Mouse (Mus musculus): ENCODE results near the gene Tmem179.

The Tmem179 gene

DNA sequence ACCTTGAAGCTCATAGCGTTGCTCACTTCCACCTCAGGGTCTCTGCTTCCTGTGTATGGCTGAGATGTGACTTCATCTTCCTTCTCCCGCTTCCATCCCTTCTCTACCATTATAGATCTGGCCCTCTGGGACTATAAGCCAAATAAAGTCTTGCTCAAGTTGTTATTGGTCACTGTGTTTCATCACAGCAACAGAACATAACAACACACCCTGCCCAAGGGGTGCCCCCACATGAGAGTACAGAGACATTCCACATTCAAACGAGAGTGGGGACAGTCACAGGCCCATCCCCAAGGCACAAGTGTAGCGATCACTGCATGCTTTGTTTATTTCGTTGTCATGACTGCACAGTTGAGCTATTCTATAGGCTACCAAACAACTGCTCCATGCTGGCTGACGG lies 20.7 kb upstream of the Tmem179 start:
- no peak for DNase-seq

DNA sequence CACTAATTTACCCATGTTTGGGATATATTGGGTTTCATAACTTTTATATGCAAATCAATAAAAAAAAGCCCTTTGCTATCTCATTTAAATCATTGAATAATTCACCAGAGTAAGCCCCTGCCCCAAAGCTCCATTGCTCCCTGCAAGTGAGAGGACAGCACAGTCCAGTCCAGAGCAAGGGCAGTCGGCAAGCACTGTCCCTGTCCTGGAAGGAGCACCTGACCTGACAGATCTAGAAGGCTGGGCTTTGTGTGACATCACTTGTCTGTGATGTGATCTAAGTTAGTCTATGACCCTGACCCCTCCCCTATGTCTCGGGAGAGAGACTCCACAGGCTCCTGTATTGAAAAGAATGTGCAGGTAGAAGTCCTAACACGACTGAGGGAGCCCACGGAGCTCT lies 17.2 kb upstream of the Tmem179 start:
- no peak for DNase-seq

DNA sequence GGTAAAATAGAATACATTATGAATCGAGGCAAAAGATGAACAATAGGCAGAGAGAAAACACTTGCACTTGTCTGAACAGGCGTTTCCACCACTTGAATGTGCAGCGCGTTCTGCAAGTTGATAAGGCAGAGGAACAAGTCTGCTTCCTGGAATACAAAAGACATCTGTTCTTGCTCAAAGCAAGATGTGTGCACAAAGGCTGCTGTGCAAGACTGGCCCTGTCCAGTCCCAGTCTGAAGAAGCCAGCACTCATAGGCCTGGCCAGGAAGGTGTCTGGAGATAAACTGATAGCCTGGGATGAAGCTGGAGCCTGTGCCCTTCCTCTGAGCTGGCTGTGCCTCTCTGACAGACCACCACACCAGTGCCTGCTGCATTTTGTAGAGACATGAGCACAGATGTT lies 1.6 kb upstream of the Tmem179 start:
- DNase-seq = peak; percentile 95

DNA sequence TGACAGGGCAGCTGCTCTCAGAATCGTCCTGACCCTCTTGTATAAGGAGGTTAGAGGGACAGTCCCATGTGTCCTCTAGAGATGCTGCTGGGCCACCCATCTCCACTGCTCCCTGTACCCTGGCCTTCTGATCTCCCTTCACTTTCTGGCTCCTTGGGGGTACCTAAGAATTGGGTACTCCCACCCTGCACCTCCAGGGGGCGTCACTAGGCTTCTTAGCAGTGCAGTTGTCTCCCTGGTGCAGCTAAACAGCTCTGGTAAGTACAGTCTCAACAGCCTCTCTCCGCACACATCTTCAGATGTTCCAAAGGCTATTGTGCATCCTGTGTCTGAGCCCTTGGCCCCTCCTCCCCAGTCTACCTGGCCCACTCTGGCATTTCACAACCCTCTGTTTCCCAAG lies 1.6 kb downstream of the Tmem179 start:
- DNase-seq = no peak

DNA sequence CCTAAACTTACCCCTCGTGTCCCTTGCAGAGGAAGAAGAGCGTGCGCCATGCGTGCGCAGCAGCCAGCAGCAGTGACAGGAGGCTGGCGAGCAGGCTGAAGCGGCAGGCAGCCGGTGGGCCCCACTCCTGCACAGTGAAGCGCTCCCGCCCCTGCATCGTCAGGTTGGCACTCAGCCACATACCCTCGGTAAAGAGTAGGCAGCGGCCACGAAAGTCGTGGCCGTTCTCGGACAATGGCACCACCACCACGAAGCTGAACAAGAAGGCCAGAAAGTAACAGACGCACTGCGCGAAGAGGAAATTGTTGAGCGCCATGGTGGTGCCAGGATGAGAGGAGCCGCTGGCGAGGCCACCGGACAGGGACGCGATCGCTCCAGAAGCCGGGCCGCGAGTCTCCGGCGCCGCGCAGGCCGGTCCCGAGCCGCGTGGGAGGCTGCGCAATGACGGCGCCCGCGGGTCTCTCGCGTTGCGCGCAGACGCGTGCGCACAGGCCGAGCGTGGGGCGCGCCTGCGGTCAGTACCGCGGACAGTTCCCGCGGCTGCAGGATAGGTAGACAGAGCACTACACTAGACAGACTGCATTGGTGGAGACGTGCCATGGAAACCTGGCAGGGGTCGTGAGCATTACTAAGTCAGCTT lies 5.7 kb downstream of the Tmem179 start:
- DNase-seq = no peak

DNA sequence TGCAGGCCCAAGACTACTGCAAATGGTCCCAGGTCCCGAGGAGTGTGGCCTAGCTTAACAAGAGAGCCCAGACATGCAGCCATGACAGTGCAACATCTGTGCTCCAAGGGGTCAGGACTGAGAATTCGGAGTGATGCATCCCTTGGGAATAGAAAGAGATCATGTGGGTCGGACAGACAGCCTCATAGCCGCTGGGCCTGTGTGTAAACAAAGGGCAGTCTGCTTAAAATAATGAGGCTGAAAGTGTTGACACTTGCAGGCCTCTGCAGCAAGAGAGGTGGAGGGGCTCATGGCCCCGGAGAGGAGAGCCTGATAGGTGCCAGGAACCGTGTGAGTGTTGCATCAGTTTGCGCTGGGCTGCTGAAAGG lies 6.2 kb downstream of the Tmem179 start:
- no peak for DNase-seq

DNA sequence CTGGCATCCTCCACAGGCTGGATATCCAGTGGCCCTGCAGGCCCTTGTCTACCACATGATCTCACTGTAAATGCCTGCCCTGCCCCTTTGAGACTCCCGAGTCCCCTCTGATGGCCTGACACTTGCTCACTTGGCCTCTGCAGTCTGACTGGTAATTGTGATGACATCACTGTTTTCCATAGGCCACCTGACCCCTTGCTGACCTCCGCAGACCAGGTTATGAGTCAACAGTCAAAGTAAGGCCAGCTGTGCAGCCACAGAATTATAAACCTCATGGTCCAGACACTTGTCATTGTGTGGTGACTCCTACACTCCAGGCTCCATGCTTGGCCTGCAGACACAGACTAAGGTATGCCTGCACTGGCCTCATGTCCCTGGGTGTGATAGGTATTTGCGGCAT lies 8.6 kb downstream of the Tmem179 start:
- no peak for DNase-seq

DNA sequence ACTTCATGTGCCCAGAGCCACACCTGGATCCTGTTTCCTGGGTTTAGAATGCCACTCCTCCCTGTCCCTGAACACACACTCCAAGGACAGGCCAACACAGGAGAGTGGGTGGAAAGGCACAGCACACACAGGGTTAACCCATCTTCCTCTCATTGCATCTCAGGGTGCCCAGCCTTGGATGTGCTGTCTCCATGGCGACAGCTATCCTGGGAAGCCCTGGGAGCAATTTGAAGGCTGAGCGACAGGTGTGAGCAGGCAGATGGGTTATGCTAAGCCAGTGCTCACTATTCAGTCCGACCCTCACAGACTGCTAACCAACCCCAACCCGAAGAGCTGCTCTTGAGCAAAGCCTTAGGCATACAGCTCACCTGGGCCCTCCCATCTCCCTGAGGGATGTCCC lies 9.3 kb downstream of the Tmem179 start:
- no peak for DNase-seq

DNA sequence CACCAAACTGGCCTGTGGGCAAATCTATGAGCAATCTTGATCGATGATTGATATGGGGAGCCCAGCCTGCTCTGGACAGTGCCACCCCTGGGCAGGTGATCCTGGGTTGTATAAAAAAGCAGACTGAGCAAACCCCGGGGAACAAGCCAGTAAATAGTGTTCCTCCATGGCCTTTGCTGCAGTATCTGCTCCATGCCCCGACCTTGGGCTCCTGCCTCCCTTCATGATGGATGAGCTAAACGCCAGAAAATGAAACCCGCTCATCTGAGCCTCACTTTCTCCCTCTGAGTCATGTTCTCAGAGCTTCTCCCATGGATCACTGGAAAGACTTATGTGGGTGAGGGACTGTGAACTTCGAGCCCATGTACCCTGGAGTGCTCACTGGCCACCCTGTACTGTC lies 10.3 kb downstream of the Tmem179 start:
- no peak for DNase-seq

DNA sequence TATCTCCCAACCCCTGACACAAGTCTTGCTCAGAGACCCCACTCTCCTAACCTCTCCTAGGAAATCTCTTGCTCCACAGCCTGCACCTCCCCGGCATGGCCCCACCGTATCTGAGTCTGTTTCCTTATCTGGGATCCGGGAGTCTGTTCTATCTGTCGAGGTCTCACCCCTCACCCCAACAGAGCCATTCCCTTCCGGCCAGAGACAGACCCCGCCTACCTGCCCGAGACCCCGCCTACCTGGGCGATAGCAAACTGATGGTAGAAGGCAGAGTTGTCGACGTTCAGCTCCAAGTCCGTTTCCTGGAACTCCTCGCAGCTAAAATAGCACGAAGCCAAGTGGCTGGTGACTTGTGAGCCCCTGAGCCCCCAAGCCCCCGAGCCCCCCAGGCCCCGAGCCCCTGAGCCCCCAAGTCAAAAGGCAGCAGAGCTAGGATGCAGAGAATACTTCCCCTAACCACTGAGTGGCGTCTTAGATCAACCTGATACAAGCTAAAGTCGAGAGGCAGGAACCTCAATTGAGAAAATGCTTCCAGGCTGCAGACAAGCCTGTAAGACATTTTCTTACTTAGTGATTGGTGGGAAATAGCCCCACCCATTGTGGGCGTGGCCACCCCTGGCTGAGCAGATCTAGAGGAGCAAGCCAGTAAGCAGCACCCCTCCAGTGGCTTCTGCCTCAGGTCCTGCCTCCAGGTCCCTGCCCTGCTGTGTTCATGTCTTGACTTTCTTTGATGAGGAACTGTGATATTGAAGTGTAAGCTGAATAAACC lies 13.4 kb downstream of the Tmem179 start:
- no peak for DNase-seq

DNA sequence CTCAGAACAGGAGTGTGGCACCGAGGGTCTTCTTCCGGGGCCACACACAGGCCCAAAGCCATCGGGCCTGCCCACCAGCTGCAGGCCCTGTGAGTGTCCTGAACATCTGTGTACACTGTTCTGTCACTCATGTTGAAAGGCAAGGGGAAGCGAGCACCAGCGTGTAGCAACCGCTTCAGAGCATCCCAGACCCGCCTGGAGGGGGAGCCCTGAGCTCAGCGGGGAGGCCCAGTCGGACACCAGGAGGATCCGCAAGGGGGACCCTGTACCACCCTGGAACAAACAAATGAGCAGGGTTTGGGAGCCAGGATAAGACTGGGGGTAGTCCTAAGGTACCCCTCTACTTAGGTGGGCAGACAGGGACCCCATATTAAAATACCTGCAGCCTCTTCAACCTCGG lies 17.9 kb downstream of the Tmem179 start:
- DNase-seq = no peak

DNA sequence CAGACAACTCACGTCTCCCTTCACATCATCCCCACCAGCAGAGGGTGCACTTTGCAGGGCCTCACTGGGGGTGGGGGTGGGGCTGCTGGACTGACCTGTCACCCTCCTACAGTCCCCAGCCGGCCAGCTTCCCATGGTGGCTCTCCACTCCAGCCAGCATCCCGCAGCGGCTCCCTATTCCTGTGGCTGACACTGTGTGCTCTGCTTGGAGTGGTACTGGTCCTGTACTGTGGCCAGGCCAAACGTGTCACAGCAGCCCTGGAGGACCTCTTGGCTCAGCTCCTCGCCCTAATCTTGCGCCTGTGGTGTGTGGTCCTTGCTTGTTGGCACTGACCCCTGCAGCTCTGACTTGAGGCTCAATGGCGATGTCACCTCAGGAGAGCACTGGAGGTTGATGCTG lies 18.8 kb downstream of the Tmem179 start:
- DNase-seq = peak; percentile 93

DNA sequence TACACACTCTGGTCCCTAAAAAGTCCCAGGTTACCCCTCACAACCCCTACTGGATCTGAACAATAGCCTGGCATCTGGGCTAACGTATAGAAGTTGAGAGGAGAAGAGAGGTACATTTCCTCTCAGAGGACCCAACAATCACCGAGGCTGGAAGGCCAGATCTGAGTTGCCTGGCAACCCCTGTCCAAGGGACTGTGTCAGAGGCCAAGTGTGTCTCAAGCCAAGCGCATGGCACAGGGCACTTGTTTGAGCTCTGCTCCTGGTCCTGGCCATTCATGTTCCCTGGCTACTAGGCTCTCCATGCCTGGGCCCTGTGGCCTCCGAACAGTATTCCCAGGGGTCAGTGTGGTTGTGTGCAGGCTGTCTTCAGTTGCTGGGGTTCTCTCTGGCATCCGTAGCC lies 20.4 kb downstream of the Tmem179 start:
- DNase-seq = no peak

DNA sequence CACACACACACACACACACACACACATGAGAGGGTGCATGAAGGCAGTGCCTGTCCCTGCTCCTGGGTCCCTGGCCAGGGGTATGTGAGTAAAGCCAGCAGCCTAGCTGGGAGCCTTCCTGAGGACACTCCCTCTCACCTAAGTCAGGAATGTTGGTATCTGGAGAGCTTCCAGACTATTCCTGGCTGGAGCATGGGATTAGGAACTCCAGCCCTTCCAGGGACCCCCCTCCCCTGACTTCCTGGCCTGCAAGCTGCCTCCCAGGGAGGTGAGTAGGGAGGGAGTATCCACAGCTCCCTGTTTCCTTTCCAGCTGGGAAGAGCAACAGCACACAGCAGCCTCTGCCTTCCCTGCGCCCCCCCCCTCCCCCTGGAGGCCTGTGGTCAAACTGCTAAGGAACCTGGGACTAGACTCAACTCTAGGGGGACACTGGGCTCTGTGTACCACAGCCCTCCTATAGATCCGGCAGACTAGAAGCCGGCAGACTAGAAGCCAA lies 26.1 kb downstream of the Tmem179 start:
- peak; percentile 99 for DNase-seq

DNA sequence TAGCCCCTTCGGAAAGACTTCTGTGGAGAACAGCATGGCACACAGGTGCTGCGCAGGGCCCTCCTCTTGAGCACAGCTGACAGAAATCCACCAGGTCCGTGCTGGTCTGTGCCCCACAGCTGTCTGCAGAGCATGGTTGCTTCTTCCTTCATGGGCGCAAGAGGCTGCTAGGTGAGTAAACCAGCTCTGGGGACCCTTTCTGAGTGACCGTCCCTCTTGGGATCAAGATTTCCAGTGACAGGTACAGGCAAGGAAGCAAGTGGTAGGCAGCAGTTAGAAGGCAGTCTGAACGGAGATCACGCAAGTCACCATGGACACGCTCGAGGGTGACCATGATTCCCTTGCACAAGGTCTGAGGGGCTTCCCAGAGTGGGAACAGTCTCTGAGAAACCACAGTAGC lies 27.0 kb downstream of the Tmem179 start:
- peak; percentile 93 for DNase-seq

DNA sequence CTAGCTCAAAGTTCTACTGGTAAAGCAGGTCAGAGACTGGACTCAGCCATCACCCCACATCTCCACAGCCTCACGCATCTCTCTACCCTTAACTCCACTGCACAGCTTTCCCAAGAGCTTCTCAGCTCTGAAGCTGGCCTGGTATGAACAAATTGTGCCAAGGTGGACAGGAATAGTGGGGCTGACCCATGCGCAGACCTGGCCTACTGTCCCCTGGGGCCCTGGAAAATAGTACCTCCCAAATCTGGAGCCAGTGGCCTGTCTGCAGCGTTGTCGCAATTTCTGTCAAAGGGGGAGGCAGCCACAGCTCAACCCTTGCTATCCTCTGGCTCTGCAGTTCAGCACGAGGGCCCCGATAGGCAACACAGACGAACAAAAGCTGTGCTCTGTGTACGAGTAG lies 27.4 kb downstream of the Tmem179 start, which contains the start of gene A530016L24Rik:
TSS of gene A530016L24Rik (plus strand) at position 315 of the 400 bp plus-strand sequence.
- peak; percentile 96 for DNase-seq

DNA sequence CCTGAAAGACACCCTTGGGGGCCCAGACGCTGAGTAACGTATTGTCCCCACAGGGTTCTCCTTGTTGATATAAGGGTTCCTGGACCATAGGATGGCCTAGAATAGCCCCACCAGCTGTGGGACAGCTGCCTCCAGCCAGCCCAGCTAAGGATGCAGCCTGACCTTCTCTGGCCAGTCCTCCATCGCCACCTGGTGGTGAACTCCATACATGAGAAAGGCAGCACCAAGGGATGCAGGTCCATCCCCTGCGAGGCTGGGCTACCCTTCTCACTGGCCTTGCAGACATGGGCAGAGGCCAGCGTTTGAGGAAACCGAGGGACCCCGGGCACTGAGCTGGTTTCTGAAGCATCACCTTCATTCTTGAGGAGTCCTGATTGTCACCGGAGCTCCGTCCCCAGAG lies 42.8 kb downstream of the Tmem179 start:
- DNase-seq = peak; percentile 98

DNA sequence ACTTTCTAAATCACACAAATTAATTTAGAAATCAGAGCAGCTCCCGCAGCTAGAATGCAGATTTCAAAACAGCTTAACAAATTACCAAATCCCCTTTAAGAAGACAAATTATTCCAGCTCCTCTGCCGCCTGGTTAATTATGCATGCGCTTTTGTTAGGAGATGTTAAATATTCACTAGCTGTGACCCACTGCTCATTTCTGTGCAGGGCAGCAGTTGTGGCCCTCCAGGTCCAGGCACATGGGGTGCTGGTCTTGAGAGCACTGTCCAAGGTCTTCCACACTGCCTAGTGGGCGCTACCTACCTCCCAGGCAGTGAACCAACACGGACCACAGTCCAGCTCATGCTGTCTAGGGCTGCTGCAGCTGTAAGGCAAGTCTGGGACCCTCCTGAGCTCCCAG lies 46.3 kb downstream of the Tmem179 start:
- DNase-seq = no peak

DNA sequence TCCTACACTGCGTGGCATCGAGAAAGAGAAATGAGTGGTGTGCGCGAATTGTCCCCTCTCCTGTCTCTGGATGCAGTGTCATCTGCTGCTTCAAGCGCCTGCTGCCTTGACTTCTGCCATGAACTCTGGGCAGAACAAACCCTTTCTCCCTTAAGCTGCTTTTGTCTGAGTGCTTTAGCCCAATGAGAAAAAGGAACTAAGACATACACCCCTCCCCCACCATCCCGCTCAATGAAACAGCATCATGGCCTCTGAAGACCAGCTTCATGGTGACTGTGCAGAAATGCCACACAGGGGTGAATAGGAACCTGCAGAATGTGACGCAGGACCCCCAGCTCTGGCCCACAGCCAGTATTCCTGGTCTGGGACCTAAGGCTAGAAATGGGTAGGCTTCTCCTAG lies 47.2 kb downstream of the Tmem179 start:
- no peak for DNase-seq

DNA sequence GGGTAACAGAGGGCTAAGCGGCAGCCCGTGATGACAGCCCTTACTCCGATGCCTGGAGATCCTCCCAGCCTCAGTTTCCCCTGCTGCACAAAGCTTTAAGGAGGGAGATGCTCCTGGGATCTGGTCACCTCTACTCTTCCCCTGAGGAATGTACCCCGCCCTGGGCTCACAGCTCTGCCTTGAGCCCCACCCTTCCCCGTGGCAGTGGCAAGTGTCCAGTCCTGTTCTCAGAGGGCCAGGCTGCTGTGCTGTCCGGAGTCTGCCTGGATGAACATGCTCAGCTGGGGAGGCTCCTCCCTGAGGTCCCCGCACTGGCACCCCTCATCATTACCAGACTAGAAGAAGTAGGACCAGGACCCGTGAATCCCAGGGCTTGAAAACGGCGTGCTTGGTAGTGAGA lies 49.2 kb downstream of the Tmem179 start:
- DNase-seq = peak; percentile 92

DNA sequence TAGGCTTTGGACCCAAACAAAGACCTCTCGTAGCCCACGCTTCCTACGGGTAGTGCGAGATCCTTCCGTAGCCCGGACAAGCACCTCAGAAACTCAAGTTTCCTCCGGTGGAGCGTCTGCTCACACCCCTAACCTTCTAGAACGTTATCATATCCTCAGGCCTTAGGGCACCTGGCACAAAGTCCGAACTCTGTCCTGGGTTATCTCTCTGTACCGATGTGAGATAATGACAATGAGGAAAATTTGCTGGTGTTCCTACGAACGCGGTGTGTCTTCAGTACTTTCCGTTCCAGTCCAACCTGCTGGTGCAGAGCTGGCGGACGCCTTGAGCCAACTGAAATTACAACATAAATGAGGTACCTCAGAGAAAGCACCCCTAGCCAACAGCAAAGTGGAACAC lies 50.6 kb downstream of the Tmem179 start:
- DNase-seq = no peak

DNA sequence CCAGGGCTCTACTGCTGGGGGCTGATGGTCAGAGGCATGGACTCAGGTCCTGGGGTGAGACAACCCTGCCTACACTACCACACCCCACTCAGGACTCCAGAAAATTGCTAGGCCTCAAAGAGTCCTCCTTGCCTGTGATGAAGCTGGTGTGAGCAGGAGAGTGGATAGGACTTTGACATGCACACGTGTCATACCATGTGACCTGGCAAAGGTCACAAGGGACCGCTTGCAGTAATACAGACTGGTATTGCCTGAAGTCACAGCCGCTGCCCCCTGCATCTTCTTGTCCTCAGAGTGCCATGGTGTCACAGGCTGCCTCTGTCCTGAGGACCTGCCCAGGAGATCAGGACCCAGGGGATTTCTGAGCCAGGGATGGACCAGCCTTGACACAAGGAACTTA lies 52.0 kb downstream of the Tmem179 start:
- no peak for DNase-seq

DNA sequence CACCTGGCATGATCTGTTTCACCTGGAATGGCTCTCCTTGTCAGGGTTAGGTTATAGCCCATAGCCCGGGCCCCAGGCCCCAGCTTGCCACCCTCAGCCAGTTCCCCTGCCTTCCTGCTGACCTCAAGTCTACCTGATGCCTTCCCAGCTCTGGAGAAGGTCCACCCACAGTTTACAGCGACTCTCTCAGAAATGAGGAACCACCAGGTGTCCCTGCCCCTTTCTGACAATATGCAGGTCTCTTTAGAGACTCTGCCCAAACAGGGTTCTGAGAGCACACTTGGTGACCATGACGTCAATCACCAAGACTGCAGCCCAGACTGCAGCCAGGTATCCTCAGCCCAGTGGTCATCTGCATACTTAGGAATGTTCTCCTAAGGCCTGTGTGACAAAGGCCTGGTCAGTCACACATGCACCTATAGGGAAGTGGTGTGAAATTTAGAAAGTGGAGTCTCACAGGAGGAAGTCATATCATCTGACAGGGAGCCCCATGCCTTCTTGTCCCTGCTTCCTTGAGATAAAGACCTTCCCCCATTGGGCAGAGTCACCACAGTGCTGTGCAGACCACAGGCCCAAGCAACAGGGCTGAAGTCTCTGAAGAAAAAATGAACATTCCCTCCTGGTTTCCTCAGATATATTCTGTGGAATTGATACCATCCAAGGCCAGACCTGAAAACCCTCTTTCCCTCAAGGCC lies 52.6 kb downstream of the Tmem179 start:
- DNase-seq = no peak

DNA sequence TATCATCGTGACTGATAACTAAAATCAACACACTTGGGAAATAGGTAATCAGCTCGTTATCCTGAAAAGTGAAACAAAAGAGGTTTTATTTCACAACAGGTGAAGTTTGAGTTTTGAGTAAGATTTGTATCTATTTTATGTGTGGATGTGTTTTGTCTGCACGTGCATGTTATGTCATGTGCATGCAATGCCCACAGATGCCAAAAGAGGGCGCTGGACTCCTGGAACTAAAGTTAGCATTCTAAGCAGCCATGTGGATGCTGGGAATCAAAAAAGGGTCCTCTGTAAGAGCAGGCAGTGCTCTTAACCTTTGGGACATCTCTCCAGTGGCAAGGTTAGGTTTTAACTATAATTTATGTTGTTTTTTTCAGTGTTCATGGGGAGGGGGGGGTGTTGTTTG lies 53.3 kb downstream of the Tmem179 start:
- DNase-seq = no peak
